19 mouse cellular contexts compared by ENCODE assay signal in genomic region chr19:43600545-43601331, GRCm38 (mm10). TPM values are rescaled to one million over a fixed set of nuclear protein-coding genes. Genes with fewer than 3 reads are reported as not detected.
A peak's percentile ranks its signal among the peaks of the same experiment; 100 is the strongest.
DNase-seq lines count a peak whose midpoint lies in the region; ATAC-seq lines count a peak whose summit lies in the region.
"Had no signal": no experiment of that assay in that cellular context is flagged by ENCODE, and none has a peak within 500 bp of the region (broad histone marks: within the 10 kb centered on the region; RNA-seq: fewer than 3 reads in every experiment).

No protein-coding gene starts in this region.

- DNase-seq in hindbrain, embryonic 10.5 days (ENCODE audit: low spot score) = peak; percentile 56
- peak; percentile 96 for DNase-seq in midbrain, embryonic 11.5 days (ENCODE audit: low spot score, missing footprints)
- DNase-seq in intestine, embryonic 14.5 days (ENCODE audit: low spot score) = peak; percentile 74
- peak; percentile 59 for DNase-seq in limb, embryonic 11.5 days (ENCODE audit: low spot score)
- no peak for DNase-seq in adrenal gland, adult 18-20 months (ENCODE audit: low spot score in 2 of 2)
- DNase-seq: adrenal gland, postnatal 14 days; cerebellum, adult 9-10 months; gastrocnemius, postnatal 14 days; thymus, postnatal 14 days had no signal

- no peak for ATAC-seq in hindbrain, embryonic 13.5 days (ENCODE audit: low FRiP score)
- no peak for ATAC-seq in midbrain, embryonic 11.5 days (ENCODE audit: low FRiP score)
- ATAC-seq in midbrain, embryonic 16.5 days = no peak
- ATAC-seq in intestine, embryonic 14.5 days (replicated peaks; ENCODE audit: low FRiP score, low TSS enrichment, low read depth) = no peak
- ATAC-seq in limb, embryonic 11.5 days (ENCODE audit: insufficient number of reproducible peaks, low FRiP score, low TSS enrichment, low read depth) = no peak
- ATAC-seq in monocyte, adult 5-6 weeks (replicated peaks; ENCODE audit: insufficient number of reproducible peaks, low FRiP score, low TSS enrichment, poor library complexity, severe bottlenecking) = no peak

- no peak overlapping the region for H3K4me2 ChIP-seq in hindbrain, embryonic 13.5 days
- no peak overlapping the region for H3K4me2 ChIP-seq in midbrain, embryonic 11.5 days
- H3K4me2 ChIP-seq in midbrain, embryonic 16.5 days (ENCODE audit: low read length) = no peak overlapping the region
- H3K4me2 ChIP-seq in intestine, embryonic 14.5 days (ENCODE audit: low read length) = peak overlapping the region; percentile 62
- no peak overlapping the region for H3K4me2 ChIP-seq in limb, embryonic 11.5 days (ENCODE audit: low read depth, severe bottlenecking)
- H3K4me2 ChIP-seq: hindbrain, embryonic 15.5 days; midbrain, embryonic 12.5 days had no signal

- no peaks in the 10 kb centered on the region for H3K36me3 ChIP-seq in hindbrain, embryonic 10.5 days
- H3K36me3 ChIP-seq in hindbrain, embryonic 13.5 days = no peaks in the 10 kb centered on the region
- H3K36me3 ChIP-seq in midbrain, embryonic 11.5 days (ENCODE audit: control insufficient read depth, insufficient read depth, low read length) = no peaks in the 10 kb centered on the region
- no peaks in the 10 kb centered on the region for H3K36me3 ChIP-seq in midbrain, embryonic 16.5 days (ENCODE audit: control insufficient read depth, insufficient read depth, low read length)
- no peaks in the 10 kb centered on the region for H3K36me3 ChIP-seq in intestine, embryonic 14.5 days (ENCODE audit: control insufficient read depth, insufficient read depth, low read length)
- H3K36me3 ChIP-seq in limb, embryonic 11.5 days (ENCODE audit: control insufficient read depth, insufficient read depth, low read length) = no peaks in the 10 kb centered on the region
- H3K36me3 ChIP-seq: hindbrain, embryonic 15.5 days; limb, embryonic 13.5 days; midbrain, embryonic 12.5 days had no signal

- H3K27me3 ChIP-seq in hindbrain, embryonic 10.5 days (ENCODE audit: insufficient read depth, poor library complexity, severe bottlenecking) = peaks cover 100% of the 10 kb centered on the region
- peaks cover 100% of the 10 kb centered on the region for H3K27me3 ChIP-seq in hindbrain, embryonic 13.5 days
- H3K27me3 ChIP-seq in midbrain, embryonic 11.5 days (ENCODE audit: control insufficient read depth, insufficient read depth, low read length) = peaks cover 99% of the 10 kb centered on the region
- H3K27me3 ChIP-seq in midbrain, embryonic 16.5 days (ENCODE audit: control insufficient read depth, insufficient read depth, low read depth, low read length) = peaks cover 92% of the 10 kb centered on the region
- peaks cover 70% of the 10 kb centered on the region for H3K27me3 ChIP-seq in intestine, embryonic 14.5 days (replicated peaks; ENCODE audit: control insufficient read depth, insufficient read depth, low read length)
- peaks cover 97% of the 10 kb centered on the region for H3K27me3 ChIP-seq in limb, embryonic 11.5 days (ENCODE audit: control insufficient read depth, insufficient read depth, low read length)

- no peak overlapping the region for H3K4me3 ChIP-seq in hindbrain, embryonic 10.5 days
- H3K4me3 ChIP-seq in hindbrain, embryonic 13.5 days = no peak overlapping the region
- H3K4me3 ChIP-seq in midbrain, embryonic 11.5 days (ENCODE audit: low read depth, low read length) = no peak overlapping the region
- H3K4me3 ChIP-seq in midbrain, embryonic 16.5 days (ENCODE audit: low read depth, low read length) = no peak overlapping the region
- peak overlapping the region; percentile 12; the same call in 1 of the 2 replicates for H3K4me3 ChIP-seq in intestine, embryonic 14.5 days (ENCODE audit: low read depth, low read length)
- H3K4me3 ChIP-seq in limb, embryonic 11.5 days (ENCODE audit: low read depth, low read length) = no peak overlapping the region
- H3K4me3 ChIP-seq: erythroblast, embryonic 14.5 days; hindbrain, embryonic 15.5 days; midbrain, embryonic 12.5 days had no signal

- no peaks in the 10 kb centered on the region for H3K9me3 ChIP-seq in hindbrain, embryonic 10.5 days
- H3K9me3 ChIP-seq in hindbrain, embryonic 13.5 days = no peaks in the 10 kb centered on the region
- no peaks in the 10 kb centered on the region for H3K9me3 ChIP-seq in midbrain, embryonic 11.5 days (ENCODE audit: control insufficient read depth, low read length)
- no peaks in the 10 kb centered on the region for H3K9me3 ChIP-seq in midbrain, embryonic 16.5 days (replicated peaks; ENCODE audit: control insufficient read depth, low read length, poor library complexity, severe bottlenecking)
- no peaks in the 10 kb centered on the region for H3K9me3 ChIP-seq in intestine, embryonic 14.5 days (ENCODE audit: control insufficient read depth, low read length)
- H3K9me3 ChIP-seq in limb, embryonic 11.5 days (ENCODE audit: control insufficient read depth, low read length) = no peaks in the 10 kb centered on the region
- H3K9me3 ChIP-seq: midbrain, embryonic 12.5 days had no signal

- WGBS in hindbrain, embryonic 10.5 days = under 1% methylated on average over 33 of the region's 33 CpGs
- WGBS in hindbrain, embryonic 13.5 days = 2% methylated on average over 33 of the region's 33 CpGs
- under 1% methylated on average over 33 of the region's 33 CpGs for WGBS in midbrain, embryonic 11.5 days
- 1% methylated on average over 33 of the region's 33 CpGs for WGBS in midbrain, embryonic 16.5 days
- WGBS in intestine, embryonic 14.5 days = 10% methylated on average over 33 of the region's 33 CpGs
- WGBS in limb, embryonic 11.5 days = 2% methylated on average over 33 of the region's 33 CpGs

- H3K27ac ChIP-seq in hindbrain, embryonic 10.5 days = no peak overlapping the region
- no peak overlapping the region for H3K27ac ChIP-seq in hindbrain, embryonic 13.5 days
- no peak overlapping the region for H3K27ac ChIP-seq in midbrain, embryonic 11.5 days (ENCODE audit: low read depth, low read length)
- H3K27ac ChIP-seq in midbrain, embryonic 16.5 days (ENCODE audit: low read length) = no peak overlapping the region
- H3K27ac ChIP-seq in intestine, embryonic 14.5 days (ENCODE audit: low read depth) = peak overlapping the region; percentile 73
- no peak overlapping the region for H3K27ac ChIP-seq in limb, embryonic 11.5 days (replicated peaks; ENCODE audit: low read depth, low read length)
- H3K27ac ChIP-seq: hindbrain, embryonic 15.5 days; limb, embryonic 13.5 days; midbrain, embryonic 12.5 days had no signal

- H3K9ac ChIP-seq in hindbrain, embryonic 13.5 days = no peak overlapping the region
- no peak overlapping the region for H3K9ac ChIP-seq in midbrain, embryonic 11.5 days (ENCODE audit: low read length)
- no peak overlapping the region for H3K9ac ChIP-seq in midbrain, embryonic 16.5 days (ENCODE audit: low read depth, low read length)
- peak overlapping the region; percentile 8; the same call in 1 of the 2 replicates for H3K9ac ChIP-seq in intestine, embryonic 14.5 days (ENCODE audit: low read length)
- H3K9ac ChIP-seq in limb, embryonic 11.5 days (ENCODE audit: low read length) = no peak overlapping the region
- H3K9ac ChIP-seq: hindbrain, embryonic 15.5 days; limb, embryonic 13.5 days; midbrain, embryonic 12.5 days had no signal

- peaks cover 17% of the 10 kb centered on the region for H3K4me1 ChIP-seq in hindbrain, embryonic 10.5 days (replicated peaks)
- peaks cover 12% of the 10 kb centered on the region for H3K4me1 ChIP-seq in hindbrain, embryonic 13.5 days (replicated peaks)
- no peaks in the 10 kb centered on the region for H3K4me1 ChIP-seq in midbrain, embryonic 11.5 days (ENCODE audit: control insufficient read depth, insufficient read depth, low read length)
- H3K4me1 ChIP-seq in midbrain, embryonic 16.5 days (ENCODE audit: control insufficient read depth, insufficient read depth, low read length) = no peaks in the 10 kb centered on the region
- H3K4me1 ChIP-seq in intestine, embryonic 14.5 days (replicated peaks; ENCODE audit: control insufficient read depth, insufficient read depth, low read length) = peaks cover 46% of the 10 kb centered on the region
- H3K4me1 ChIP-seq in limb, embryonic 11.5 days (ENCODE audit: control insufficient read depth, insufficient read depth, low read length) = peaks cover 3% of the 10 kb centered on the region; the same call in 1 of the 2 replicates
- H3K4me1 ChIP-seq: hindbrain, embryonic 15.5 days had no signal

RNA-seq across cellular contexts. Expression of gene Nkx2-3, which starts 11.4 kb away (rescaled TPM):
- polyA plus RNA-seq in hindbrain, embryonic 10.5 days (2016; fragmentation: Nextera tagmentation; extraction: Ambion mirVana) = 0.56 and 1.0 TPM in 2 replicates
- polyA plus RNA-seq in hindbrain, embryonic 13.5 days (2015; fragmentation: Nextera tagmentation; extraction: Ambion mirVana) = 0.18 TPM in 1 of 2 replicates, not detected in the other
- polyA plus RNA-seq in midbrain, embryonic 11.5 days (2014; fragmentation: Nextera tagmentation; extraction: Ambion mirVana) = 0.60 and 0.77 TPM in 2 replicates
- polyA plus RNA-seq in midbrain, embryonic 16.5 days (2015; fragmentation: Nextera tagmentation; extraction: Ambion mirVana) = 0.51 and 0.55 TPM in 2 replicates
- 82.3 and 83.9 TPM in 2 replicates for polyA plus RNA-seq in intestine, embryonic 14.5 days (2014; fragmentation: Nextera tagmentation; extraction: Ambion mirVana)
- not detected in 2 replicates for polyA plus RNA-seq in limb, embryonic 11.5 days (2014; fragmentation: Nextera tagmentation; extraction: Ambion mirVana)
- not detected in 3 replicates for total RNA-seq in monocyte, adult 5-6 weeks (2017)
- total RNA-seq in adrenal gland, adult 18-20 months (2021) = not detected
- total RNA-seq: adrenal gland, postnatal 14 days; gastrocnemius, postnatal 14 days; layer of hippocampus, adult 18-20 months; left cerebral cortex, adult 18-20 months had no signal
- polyA plus RNA-seq: erythroblast, embryonic 14.5 days; heart, embryonic 16.5 days; limb, embryonic 13.5 days had no signal

Comparison
In these comparisons a context has a peak if more than half of its experiments do, and no peak if none do; other contexts are left out.
1. DNase-seq: peak in hindbrain, embryonic 10.5 days (single experiment), midbrain, embryonic 11.5 days (single experiment), intestine, embryonic 14.5 days (single experiment) and limb, embryonic 11.5 days (single experiment); none in adrenal gland, adult 18-20 months (0 of 2).
2. RNA of gene Nkx2-3, which starts 11.4 kb away (polyA plus RNA-seq): 82.3 to 83.9 TPM in intestine, embryonic 14.5 days; 0.56 to 1.0 TPM in hindbrain, embryonic 10.5 days, 0.60 to 0.77 TPM in midbrain, embryonic 11.5 days, 0.51 to 0.55 TPM in midbrain, embryonic 16.5 days, not detected in limb, embryonic 11.5 days and 0.18 TPM in hindbrain, embryonic 13.5 days; every median in the first group is over 10 times any median in the second.